ENCODE assay signal across 20 mouse cellular contexts in genomic region chr17:23744076-23744475, GRCm38 (mm10). TPM values are rescaled to one million over a fixed set of nuclear protein-coding genes. Genes with fewer than 3 reads are reported as not detected.
DNase-seq lines count a peak whose midpoint lies in the region; ATAC-seq lines count a peak whose summit lies in the region.
"Had no signal": no experiment of that assay in that cellular context is flagged by ENCODE, and none has a peak within 500 bp of the region (broad histone marks: within the 10 kb centered on the region; RNA-seq: fewer than 3 reads in every experiment).

No protein-coding gene starts in this region.

- no peaks in the 10 kb centered on the region for H3K36me3 ChIP-seq in intestine, embryonic 15.5 days
- no peaks in the 10 kb centered on the region for H3K36me3 ChIP-seq in intestine, embryonic 16.5 days (ENCODE audit: control insufficient read depth, insufficient read depth, low read length)
- no peaks in the 10 kb centered on the region for H3K36me3 ChIP-seq in embryonic facial prominence, embryonic 12.5 days
- H3K36me3 ChIP-seq in limb, embryonic 13.5 days, result no peaks in the 10 kb centered on the region
- H3K36me3 ChIP-seq: neural tube, embryonic 15.5 days had no signal

- H3K4me2 ChIP-seq in intestine, embryonic 15.5 days (replicated peaks), result 0 out of 2 replicates have a peak overlapping the region, but pooled peaks have one; percentile 79
- H3K4me2 ChIP-seq in intestine, embryonic 16.5 days (ENCODE audit: low read depth, low read length), result no peak overlapping the region
- peak overlapping the region; percentile 55; the same call in 1 of the 2 replicates for H3K4me2 ChIP-seq in embryonic facial prominence, embryonic 12.5 days (replicated peaks)
- peak overlapping the region; percentile 58 for H3K4me2 ChIP-seq in limb, embryonic 13.5 days (replicated peaks)

- no peak overlapping the region for H3K9ac ChIP-seq in intestine, embryonic 15.5 days
- no peak overlapping the region for H3K9ac ChIP-seq in intestine, embryonic 16.5 days (ENCODE audit: low read depth, low read length)
- H3K9ac ChIP-seq in embryonic facial prominence, embryonic 12.5 days, result no peak overlapping the region
- H3K9ac ChIP-seq in limb, embryonic 13.5 days, result no peak overlapping the region
- H3K9ac ChIP-seq: liver, postnatal 0 days; neural tube, embryonic 15.5 days had no signal

- H3K4me3 ChIP-seq in intestine, embryonic 15.5 days (replicated peaks), result no peak overlapping the region
- no peak overlapping the region for H3K4me3 ChIP-seq in intestine, embryonic 16.5 days (ENCODE audit: low read length)
- H3K4me3 ChIP-seq in embryonic facial prominence, embryonic 12.5 days, result peak overlapping the region; percentile 36; the same call in 1 of the 2 replicates
- peak overlapping the region; percentile 42 for H3K4me3 ChIP-seq in limb, embryonic 13.5 days

- DNase-seq in adipocyte (ENCODE audit: low spot score), result peak; percentile 63
- DNase-seq in layer of hippocampus, postnatal 25 days (ENCODE audit: extremely low spot score in 1 of 2, low spot score in 1 of 2), result no peak
- DNase-seq in Muller cell, postnatal 12 days (ENCODE audit: inconsistent ontology term), result no peak
- DNase-seq: cerebellum, adult 11 months; gastrocnemius, postnatal 25 days; kidney, postnatal 25 days; layer of hippocampus, adult 9-11 months; left cerebral cortex, postnatal 4 days; liver, postnatal 0 days had no signal

- 32% methylated on average over 8 of the region's 8 CpGs for WGBS in intestine, embryonic 15.5 days
- WGBS in intestine, embryonic 16.5 days, result 30% methylated on average over 8 of the region's 8 CpGs
- WGBS in embryonic facial prominence, embryonic 12.5 days, result 17% methylated on average over 8 of the region's 8 CpGs
- WGBS in limb, embryonic 13.5 days, result 20% methylated on average over 8 of the region's 8 CpGs

- no peaks in the 10 kb centered on the region for H3K9me3 ChIP-seq in intestine, embryonic 15.5 days
- no peaks in the 10 kb centered on the region for H3K9me3 ChIP-seq in intestine, embryonic 16.5 days (ENCODE audit: control insufficient read depth, low read length)
- no peaks in the 10 kb centered on the region for H3K9me3 ChIP-seq in embryonic facial prominence, embryonic 12.5 days
- H3K9me3 ChIP-seq in limb, embryonic 13.5 days, result no peaks in the 10 kb centered on the region
- H3K9me3 ChIP-seq: neural tube, embryonic 15.5 days had no signal

- peaks cover 44% of the 10 kb centered on the region for H3K4me1 ChIP-seq in intestine, embryonic 15.5 days (replicated peaks)
- H3K4me1 ChIP-seq in intestine, embryonic 16.5 days (ENCODE audit: control insufficient read depth, insufficient read depth, low read length), result peaks cover 37% of the 10 kb centered on the region
- H3K4me1 ChIP-seq in embryonic facial prominence, embryonic 12.5 days, result peaks cover 27% of the 10 kb centered on the region
- peaks cover 42% of the 10 kb centered on the region for H3K4me1 ChIP-seq in limb, embryonic 13.5 days

- no peak overlapping the region for H3K27ac ChIP-seq in intestine, embryonic 15.5 days
- no peak overlapping the region for H3K27ac ChIP-seq in intestine, embryonic 16.5 days (ENCODE audit: low read length)
- H3K27ac ChIP-seq in embryonic facial prominence, embryonic 12.5 days, result no peak overlapping the region
- no peak overlapping the region for H3K27ac ChIP-seq in limb, embryonic 13.5 days
- H3K27ac ChIP-seq: neural tube, embryonic 15.5 days had no signal

- H3K27me3 ChIP-seq in intestine, embryonic 15.5 days (replicated peaks), result peaks cover 61% of the 10 kb centered on the region
- peaks cover 55% of the 10 kb centered on the region for H3K27me3 ChIP-seq in intestine, embryonic 16.5 days (replicated peaks; ENCODE audit: control insufficient read depth, insufficient read depth, low read length)
- peaks cover 82% of the 10 kb centered on the region for H3K27me3 ChIP-seq in embryonic facial prominence, embryonic 12.5 days
- H3K27me3 ChIP-seq in limb, embryonic 13.5 days, result peaks cover 91% of the 10 kb centered on the region

- no peak for ATAC-seq in intestine, embryonic 15.5 days
- ATAC-seq in intestine, embryonic 16.5 days, result no peak
- ATAC-seq in embryonic facial prominence, embryonic 12.5 days (ENCODE audit: insufficient number of reproducible peaks, insufficient read depth, low FRiP score, low TSS enrichment), result no peak
- no peak for ATAC-seq in limb, embryonic 13.5 days (ENCODE audit: low FRiP score, low read depth)
- ATAC-seq: CD4-positive, CD25-positive, alpha-beta regulatory T cell, adult 4 months; inflammation-experienced regulatory T-cells, adult 6 months; liver, postnatal 0 days had no signal

RNA-seq across cellular contexts. Expression of gene Kremen2, which starts 1.6 kb away (rescaled TPM):
- polyA plus RNA-seq in intestine, embryonic 15.5 days (2015; fragmentation: Nextera tagmentation; extraction: Ambion mirVana), result 0.33 and 0.49 TPM in 2 replicates
- polyA plus RNA-seq in intestine, embryonic 16.5 days (2015; fragmentation: Nextera tagmentation; extraction: Ambion mirVana), result 0.44 and 0.51 TPM in 2 replicates
- polyA plus RNA-seq in embryonic facial prominence, embryonic 12.5 days (2016; fragmentation: Nextera tagmentation; extraction: Ambion mirVana), result 23.4 and 25.1 TPM in 2 replicates
- 39.5 and 46.3 TPM in 2 replicates for polyA plus RNA-seq in limb, embryonic 13.5 days (2015; fragmentation: Nextera tagmentation; extraction: Ambion mirVana)
- under 1 TPM; 0.28 to 0.49 TPM for total RNA-seq in layer of hippocampus, postnatal 25 days (2021)
- total RNA-seq: gastrocnemius, postnatal 25 days; heart, postnatal 25 days had no signal
- polyA plus RNA-seq: liver, postnatal 0 days had no signal

RNA-seq across cellular contexts. Expression of gene Paqr4, which starts 3.4 kb away (rescaled TPM):
- polyA plus RNA-seq in intestine, embryonic 15.5 days (2015; fragmentation: Nextera tagmentation; extraction: Ambion mirVana), result 21.8 and 22.7 TPM in 2 replicates
- polyA plus RNA-seq in intestine, embryonic 16.5 days (2015; fragmentation: Nextera tagmentation; extraction: Ambion mirVana), result 23.5 and 25.3 TPM in 2 replicates
- polyA plus RNA-seq in embryonic facial prominence, embryonic 12.5 days (2016; fragmentation: Nextera tagmentation; extraction: Ambion mirVana), result 14.8 and 16.0 TPM in 2 replicates
- polyA plus RNA-seq in limb, embryonic 13.5 days (2015; fragmentation: Nextera tagmentation; extraction: Ambion mirVana), result 15.5 and 16.1 TPM in 2 replicates
- total RNA-seq in layer of hippocampus, postnatal 25 days (2021), result 10 to 100 TPM; 55.1 to 58.7 TPM

RNA-seq across cellular contexts. Expression of gene Pkmyt1, which starts 17.9 kb away (rescaled TPM):
- polyA plus RNA-seq in intestine, embryonic 15.5 days (2015; fragmentation: Nextera tagmentation; extraction: Ambion mirVana), result 42.3 and 46.0 TPM in 2 replicates
- polyA plus RNA-seq in intestine, embryonic 16.5 days (2015; fragmentation: Nextera tagmentation; extraction: Ambion mirVana), result 36.9 and 44.6 TPM in 2 replicates
- 54.2 and 54.6 TPM in 2 replicates for polyA plus RNA-seq in embryonic facial prominence, embryonic 12.5 days (2016; fragmentation: Nextera tagmentation; extraction: Ambion mirVana)
- polyA plus RNA-seq in limb, embryonic 13.5 days (2015; fragmentation: Nextera tagmentation; extraction: Ambion mirVana), result 47.5 and 52.8 TPM in 2 replicates
- total RNA-seq in layer of hippocampus, postnatal 25 days (2021), result 1 to 10 TPM; 2.7 to 3.7 TPM

RNA-seq across cellular contexts. Expression of gene 1520401A03Rik, which starts 21.5 kb away (rescaled TPM):
- polyA plus RNA-seq in intestine, embryonic 15.5 days (2015; fragmentation: Nextera tagmentation; extraction: Ambion mirVana), result 0.14 TPM in 1 of 2 replicates, not detected in the other
- not detected in 2 replicates for polyA plus RNA-seq in intestine, embryonic 16.5 days (2015; fragmentation: Nextera tagmentation; extraction: Ambion mirVana)
- polyA plus RNA-seq in embryonic facial prominence, embryonic 12.5 days (2016; fragmentation: Nextera tagmentation; extraction: Ambion mirVana), result 0.66 and 1.0 TPM in 2 replicates
- 2.3 and 3.0 TPM in 2 replicates for polyA plus RNA-seq in limb, embryonic 13.5 days (2015; fragmentation: Nextera tagmentation; extraction: Ambion mirVana)
- under 1 TPM; 0.17 to 0.61 TPM for total RNA-seq in layer of hippocampus, postnatal 25 days (2021)
- total RNA-seq: gastrocnemius, postnatal 25 days; heart, postnatal 25 days; megakaryocyte progenitor cell, adult 5-6 weeks had no signal
- polyA plus RNA-seq: forebrain, embryonic 11.5 days; inflammation-experienced regulatory T-cells, adult 6 months; liver, postnatal 0 days; spleen, adult 2 months had no signal

RNA-seq across cellular contexts. Expression of gene Flywch1, which starts 27.3 kb away (rescaled TPM):
- polyA plus RNA-seq in intestine, embryonic 15.5 days (2015; fragmentation: Nextera tagmentation; extraction: Ambion mirVana), result 48.3 and 49.4 TPM in 2 replicates
- 44.5 and 44.9 TPM in 2 replicates for polyA plus RNA-seq in intestine, embryonic 16.5 days (2015; fragmentation: Nextera tagmentation; extraction: Ambion mirVana)
- polyA plus RNA-seq in embryonic facial prominence, embryonic 12.5 days (2016; fragmentation: Nextera tagmentation; extraction: Ambion mirVana), result 122 and 125 TPM in 2 replicates
- polyA plus RNA-seq in limb, embryonic 13.5 days (2015; fragmentation: Nextera tagmentation; extraction: Ambion mirVana), result 103 and 107 TPM in 2 replicates
- total RNA-seq in layer of hippocampus, postnatal 25 days (2021), result 100 to 1,000 TPM; 263 to 298 TPM

Comparison
In these comparisons a context has a peak if more than half of its experiments do, and no peak if none do; other contexts are left out.
1. H3K4me3 ChIP-seq: peak in embryonic facial prominence, embryonic 12.5 days (single experiment) and limb, embryonic 13.5 days (single experiment); none in intestine, embryonic 15.5 days (single experiment) and intestine, embryonic 16.5 days (single experiment).
2. RNA of gene Kremen2, which starts 1.6 kb away (polyA plus RNA-seq): 39.5 to 46.3 TPM in limb, embryonic 13.5 days and 23.4 to 25.1 TPM in embryonic facial prominence, embryonic 12.5 days; 0.44 to 0.51 TPM in intestine, embryonic 16.5 days and 0.33 to 0.49 TPM in intestine, embryonic 15.5 days; every median in the first group is over 10 times any median in the second.